Mouse (Mus musculus): ENCODE data around the gene Pif1. TPM values are rescaled to one million over a fixed set of nuclear protein-coding genes. Genes with fewer than 3 reads are reported as not detected.

The Pif1 gene
- 16.1 and 17.4 TPM in 2 replicates for polyA plus RNA-seq (2016; fragmentation: Nextera tagmentation; extraction: Ambion mirVana)

GRCm38 (mm10) chr9:65586406-65587269 is at the start of gene Pif1:
Pif1 (plus strand) TSS chr9:65587160.
- Histone ChIP-seq H3K9me3 (replicated peaks) (no peaks in the 10 kb centered on the region), H3K27me3 (replicated peaks) (no peaks in the 10 kb centered on the region), H3K36me3 (peaks cover 32% of the 10 kb centered on the region), H3K4me1 (peaks cover 57% of the 10 kb centered on the region), H3K4me2 (peak within 1 kb of the TSS; percentile 97), H3K27ac (peak within 1 kb of the TSS; percentile 87), H3K9ac (peak within 1 kb of the TSS; percentile 90), H3K4me3 (peak within 1 kb of the TSS; percentile 79)
- ATAC-seq, result peak; percentile 87
- 9% methylated on average over 28 of the region's 28 CpGs for WGBS (ENCODE audit: insufficient replicate concordance)

GRCm38 (mm10) chr9:65537901-65538630 is 48.9 kb upstream of the Pif1 start:
- Histone ChIP-seq H3K4me2 (no peak overlapping the region), H3K9me3 (replicated peaks) (no peaks in the 10 kb centered on the region), H3K9ac (no peak overlapping the region), H3K36me3 (no peaks in the 10 kb centered on the region), H3K4me3 (no peak overlapping the region), H3K4me1 (peaks cover 67% of the 10 kb centered on the region), H3K27ac (peak overlapping the region; percentile 32), H3K27me3 (replicated peaks) (no peaks in the 10 kb centered on the region)
- no peak for ATAC-seq
- 70% methylated on average over 8 of the region's 8 CpGs for WGBS (ENCODE audit: insufficient replicate concordance)

- Histone ChIP-seq H3K27ac (no peak overlapping the region), H3K9ac (no peak overlapping the region), H3K4me1 (peaks cover 62% of the 10 kb centered on the region)
Measured at GRCm38 (mm10) chr9:65539697-65540096, 47.3 kb upstream of the Pif1 start.

GRCm38 (mm10) chr9:65541126-65542068 is 45.6 kb upstream of the Pif1 start:
- H3K9me3 ChIP-seq (replicated peaks), result no peaks in the 10 kb centered on the region
- peaks cover 62% of the 10 kb centered on the region for H3K4me1 ChIP-seq
- H3K27me3 ChIP-seq (replicated peaks), result no peaks in the 10 kb centered on the region
- peak overlapping the region; percentile 14; the same call in 1 of the 2 replicates for H3K4me2 ChIP-seq
- H3K36me3 ChIP-seq, result no peaks in the 10 kb centered on the region
- ATAC-seq, result peak; percentile 61
- 31% methylated on average over 13 of the region's 13 CpGs for WGBS (ENCODE audit: insufficient replicate concordance)
- H3K27ac ChIP-seq, result peak overlapping the region; percentile 86
- no peak overlapping the region for H3K4me3 ChIP-seq
- H3K9ac ChIP-seq, result no peak overlapping the region; the same call in 1 of the 2 replicates

More at GRCm38 (mm10) chr9:65539697-65540096, 47.3 kb upstream of the Pif1 start:
- no peak overlapping the region for H3K4me2 ChIP-seq
- no peak overlapping the region for H3K4me3 ChIP-seq
- no peaks in the 10 kb centered on the region for H3K9me3 ChIP-seq (replicated peaks)
- no peak for ATAC-seq
- WGBS (ENCODE audit: insufficient replicate concordance), result 74% methylated on average over 9 of the region's 9 CpGs
- H3K27me3 ChIP-seq (replicated peaks), result no peaks in the 10 kb centered on the region
- no peaks in the 10 kb centered on the region for H3K36me3 ChIP-seq

GRCm38 (mm10) chr9:65542111-65542524 is 44.8 kb upstream of the Pif1 start:
- H3K4me3 ChIP-seq, result no peak overlapping the region
- H3K4me1 ChIP-seq, result peaks cover 63% of the 10 kb centered on the region
- H3K27ac ChIP-seq, result peak overlapping the region; percentile 86
- H3K27me3 ChIP-seq (replicated peaks), result no peaks in the 10 kb centered on the region
- H3K9me3 ChIP-seq (replicated peaks), result no peaks in the 10 kb centered on the region
- H3K9ac ChIP-seq, result no peak overlapping the region; the same call in 1 of the 2 replicates
- H3K36me3 ChIP-seq, result no peaks in the 10 kb centered on the region
- no peak for ATAC-seq
- WGBS (ENCODE audit: insufficient replicate concordance), result 21% methylated on average over 7 of the region's 7 CpGs
- peak overlapping the region; percentile 14; the same call in 1 of the 2 replicates for H3K4me2 ChIP-seq

GRCm38 (mm10) chr9:65545635-65546412 is 41.1 kb upstream of the Pif1 start:
- Histone ChIP-seq H3K27ac (peak overlapping the region; percentile 77), H3K9me3 (replicated peaks) (no peaks in the 10 kb centered on the region), H3K27me3 (replicated peaks) (no peaks in the 10 kb centered on the region), H3K9ac (peak overlapping the region; percentile 43; the same call in 1 of the 2 replicates), H3K4me2 (no peak overlapping the region), H3K36me3 (no peaks in the 10 kb centered on the region), H3K4me1 (peaks cover 74% of the 10 kb centered on the region), H3K4me3 (no peak overlapping the region)
- ATAC-seq, result no peak
- 66% methylated on average over 10 of the region's 10 CpGs for WGBS (ENCODE audit: insufficient replicate concordance)

GRCm38 (mm10) chr9:65546413-65546695 is 40.6 kb upstream of the Pif1 start:
- peak; percentile 77 for ATAC-seq
- H3K27me3 ChIP-seq (replicated peaks), result no peaks in the 10 kb centered on the region
- H3K9ac ChIP-seq, result peak overlapping the region; percentile 43; the same call in 1 of the 2 replicates
- H3K4me3 ChIP-seq, result no peak overlapping the region
- H3K4me2 ChIP-seq, result peak overlapping the region; percentile 9; the same call in 1 of the 2 replicates
- H3K36me3 ChIP-seq, result 0 out of 2 replicates have a peak, but pooled peaks cover 3% of the 10 kb centered on the region
- H3K9me3 ChIP-seq (replicated peaks), result no peaks in the 10 kb centered on the region
- peak overlapping the region; percentile 77 for H3K27ac ChIP-seq
- peaks cover 76% of the 10 kb centered on the region for H3K4me1 ChIP-seq
- 28% methylated on average over 4 of the region's 4 CpGs for WGBS (ENCODE audit: insufficient replicate concordance)

- WGBS (ENCODE audit: insufficient replicate concordance), result 79% methylated on average over 5 of the region's 5 CpGs
- no peak overlapping the region for H3K4me3 ChIP-seq
- H3K36me3 ChIP-seq, result peaks cover 10% of the 10 kb centered on the region
- no peak overlapping the region for H3K4me2 ChIP-seq
- no peak for ATAC-seq
- H3K9me3 ChIP-seq (replicated peaks), result no peaks in the 10 kb centered on the region
- H3K9ac ChIP-seq, result no peak overlapping the region
- H3K27ac ChIP-seq, result peak overlapping the region; percentile 77
- no peaks in the 10 kb centered on the region for H3K27me3 ChIP-seq (replicated peaks)
- H3K4me1 ChIP-seq, result peaks cover 76% of the 10 kb centered on the region
Measured at GRCm38 (mm10) chr9:65547111-65547510, 39.8 kb upstream of the Pif1 start.

GRCm38 (mm10) chr9:65547844-65548243 is 39.1 kb upstream of the Pif1 start:
- H3K27me3 ChIP-seq (replicated peaks), result no peaks in the 10 kb centered on the region
- H3K4me2 ChIP-seq, result no peak overlapping the region
- peaks cover 17% of the 10 kb centered on the region for H3K36me3 ChIP-seq
- peaks cover 76% of the 10 kb centered on the region for H3K4me1 ChIP-seq
- H3K9me3 ChIP-seq (replicated peaks), result no peaks in the 10 kb centered on the region
- peak overlapping the region; percentile 37; the same call in 1 of the 2 replicates for H3K27ac ChIP-seq
- 74% methylated on average over 4 of the region's 4 CpGs for WGBS (ENCODE audit: insufficient replicate concordance)
- H3K4me3 ChIP-seq, result no peak overlapping the region
- H3K9ac ChIP-seq, result no peak overlapping the region
- ATAC-seq, result no peak

- H3K27ac ChIP-seq, result 0 out of 2 replicates have a peak overlapping the region, but pooled peaks have one; percentile 37
Measured at GRCm38 (mm10) chr9:65548311-65548710, 38.6 kb upstream of the Pif1 start.

More at GRCm38 (mm10) chr9:65548311-65548710, 38.6 kb upstream of the Pif1 start:
- Histone ChIP-seq H3K9me3 (replicated peaks) (no peaks in the 10 kb centered on the region), H3K36me3 (peaks cover 22% of the 10 kb centered on the region), H3K9ac (no peak overlapping the region), H3K4me2 (no peak overlapping the region), H3K4me3 (no peak overlapping the region), H3K4me1 (peaks cover 78% of the 10 kb centered on the region), H3K27me3 (replicated peaks) (no peaks in the 10 kb centered on the region)
- ATAC-seq, result no peak
- 79% methylated on average over 8 of the region's 8 CpGs for WGBS (ENCODE audit: insufficient replicate concordance)

Data from liver, embryonic 12.5 days (tissue).